Mouse (Mus musculus): ENCODE results near the gene AI597479. TPM values are rescaled to one million over a fixed set of nuclear protein-coding genes. Genes with fewer than 3 reads are reported as not detected.

The AI597479 gene
- 28.9 and 29.1 TPM in 2 replicates for polyA plus RNA-seq (2015; fragmentation: Nextera tagmentation; extraction: Ambion mirVana)

- Histone ChIP-seq H3K4me1 (ENCODE audit: control insufficient read depth, insufficient read depth, low read length) (peaks cover 4% of the 10 kb centered on the region), H3K4me3 (replicated peaks; ENCODE audit: low read length) (peak within 1 kb of the TSS; percentile 93), H3K27ac (ENCODE audit: low read length) (peak within 1 kb of the TSS; percentile 99), H3K4me2 (ENCODE audit: low read depth, low read length) (peak within 1 kb of the TSS; percentile 90), H3K36me3 (ENCODE audit: control insufficient read depth, insufficient read depth, low read length) (no peaks in the 10 kb centered on the region), H3K9me3 (replicated peaks; ENCODE audit: control insufficient read depth, low read length) (no peaks in the 10 kb centered on the region), H3K9ac (ENCODE audit: low read length) (peak within 1 kb of the TSS; percentile 93), H3K27me3 (ENCODE audit: control insufficient read depth, insufficient read depth, low read length) (no peaks in the 10 kb centered on the region)
- WGBS, result 1% methylated on average over 57 of the region's 57 CpGs
- peak; percentile 95 for ATAC-seq (ENCODE audit: insufficient read depth, low FRiP score)
Measured at GRCm38 (mm10) chr1:43098031-43098984, at the start of gene AI597479, which contains the start of gene Tgfbrap1. AI597479 (plus strand) TSS chr1:43098710. Tgfbrap1 (minus strand) TSS chr1:43098637.

- Histone ChIP-seq H3K4me2 (ENCODE audit: low read depth, low read length) (no peak overlapping the region), H3K27me3 (ENCODE audit: control insufficient read depth, insufficient read depth, low read length) (no peaks in the 10 kb centered on the region), H3K9me3 (replicated peaks; ENCODE audit: control insufficient read depth, low read length) (no peaks in the 10 kb centered on the region), H3K9ac (ENCODE audit: low read length) (no peak overlapping the region), H3K4me3 (replicated peaks; ENCODE audit: low read length) (no peak overlapping the region), H3K36me3 (ENCODE audit: control insufficient read depth, insufficient read depth, low read length) (peaks cover 6% of the 10 kb centered on the region; the same call in 1 of the 2 replicates), H3K4me1 (ENCODE audit: control insufficient read depth, insufficient read depth, low read length) (no peaks in the 10 kb centered on the region), H3K27ac (ENCODE audit: low read length) (no peak overlapping the region)
- 93% methylated on average over 5 of the region's 5 CpGs for WGBS
- ATAC-seq (ENCODE audit: insufficient read depth, low FRiP score), result 0 out of 2 replicates have a peak, but pooled peaks have one; percentile 17
Measured at GRCm38 (mm10) chr1:43051903-43052302, 46.6 kb upstream of the AI597479 start.

- H3K9me3 ChIP-seq (replicated peaks; ENCODE audit: control insufficient read depth, low read length), result no peaks in the 10 kb centered on the region
- no peak overlapping the region for H3K4me2 ChIP-seq (ENCODE audit: low read depth, low read length)
- no peak overlapping the region for H3K27ac ChIP-seq (ENCODE audit: low read length)
- H3K36me3 ChIP-seq (ENCODE audit: control insufficient read depth, insufficient read depth, low read length), result no peaks in the 10 kb centered on the region; the same call in 1 of the 2 replicates
- ATAC-seq (ENCODE audit: insufficient read depth, low FRiP score), result peak; percentile 60; the same call in 1 of the 2 replicates
- no peaks in the 10 kb centered on the region for H3K4me1 ChIP-seq (ENCODE audit: control insufficient read depth, insufficient read depth, low read length)
- H3K4me3 ChIP-seq (replicated peaks; ENCODE audit: low read length), result no peak overlapping the region
- 57% methylated on average over 9 of the region's 9 CpGs for WGBS
- no peaks in the 10 kb centered on the region for H3K27me3 ChIP-seq (ENCODE audit: control insufficient read depth, insufficient read depth, low read length)
- H3K9ac ChIP-seq (ENCODE audit: low read length), result no peak overlapping the region
Measured at GRCm38 (mm10) chr1:43065615-43066310, 32.7 kb upstream of the AI597479 start.

GRCm38 (mm10) chr1:43066573-43066972, 31.9 kb upstream of the AI597479 start:
- Histone ChIP-seq H3K4me1 (ENCODE audit: control insufficient read depth, insufficient read depth, low read length) (no peaks in the 10 kb centered on the region), H3K36me3 (ENCODE audit: control insufficient read depth, insufficient read depth, low read length) (no peaks in the 10 kb centered on the region; the same call in 1 of the 2 replicates), H3K4me3 (replicated peaks; ENCODE audit: low read length) (no peak overlapping the region), H3K27ac (ENCODE audit: low read length) (no peak overlapping the region), H3K4me2 (ENCODE audit: low read depth, low read length) (no peak overlapping the region), H3K9ac (ENCODE audit: low read length) (no peak overlapping the region), H3K27me3 (ENCODE audit: control insufficient read depth, insufficient read depth, low read length) (no peaks in the 10 kb centered on the region), H3K9me3 (replicated peaks; ENCODE audit: control insufficient read depth, low read length) (no peaks in the 10 kb centered on the region)
- 85% methylated on average over 8 of the region's 8 CpGs for WGBS
- no peak for ATAC-seq (ENCODE audit: insufficient read depth, low FRiP score)

GRCm38 (mm10) chr1:43067551-43067950, 31.0 kb upstream of the AI597479 start:
- no peak overlapping the region for H3K4me3 ChIP-seq (replicated peaks; ENCODE audit: low read length)
- ATAC-seq (ENCODE audit: insufficient read depth, low FRiP score), result no peak
- WGBS, result 69% methylated on average over 7 of the region's 7 CpGs
- H3K27me3 ChIP-seq (ENCODE audit: control insufficient read depth, insufficient read depth, low read length), result no peaks in the 10 kb centered on the region
- H3K4me2 ChIP-seq (ENCODE audit: low read depth, low read length), result no peak overlapping the region
- no peak overlapping the region for H3K9ac ChIP-seq (ENCODE audit: low read length)
- H3K36me3 ChIP-seq (ENCODE audit: control insufficient read depth, insufficient read depth, low read length), result no peaks in the 10 kb centered on the region; the same call in 1 of the 2 replicates
- H3K9me3 ChIP-seq (replicated peaks; ENCODE audit: control insufficient read depth, low read length), result no peaks in the 10 kb centered on the region
- no peaks in the 10 kb centered on the region for H3K4me1 ChIP-seq (ENCODE audit: control insufficient read depth, insufficient read depth, low read length)
- H3K27ac ChIP-seq (ENCODE audit: low read length), result no peak overlapping the region

- H3K4me3 ChIP-seq (replicated peaks; ENCODE audit: low read length), result no peak overlapping the region
- H3K9me3 ChIP-seq (replicated peaks; ENCODE audit: control insufficient read depth, low read length), result no peaks in the 10 kb centered on the region
- H3K27ac ChIP-seq (ENCODE audit: low read length), result no peak overlapping the region
- ATAC-seq (ENCODE audit: insufficient read depth, low FRiP score), result peak; percentile 75; the same call in 1 of the 2 replicates
- peaks cover 9% of the 10 kb centered on the region; the same call in 1 of the 2 replicates for H3K36me3 ChIP-seq (ENCODE audit: control insufficient read depth, insufficient read depth, low read length)
- no peaks in the 10 kb centered on the region for H3K4me1 ChIP-seq (ENCODE audit: control insufficient read depth, insufficient read depth, low read length)
- no peak overlapping the region for H3K4me2 ChIP-seq (ENCODE audit: low read depth, low read length)
- H3K27me3 ChIP-seq (ENCODE audit: control insufficient read depth, insufficient read depth, low read length), result no peaks in the 10 kb centered on the region
- 63% methylated on average over 5 of the region's 5 CpGs for WGBS
- no peak overlapping the region for H3K9ac ChIP-seq (ENCODE audit: low read length)
Measured at GRCm38 (mm10) chr1:43070726-43071125, 27.8 kb upstream of the AI597479 start.

GRCm38 (mm10) chr1:43072028-43072427, 26.5 kb upstream of the AI597479 start:
- no peak overlapping the region for H3K9ac ChIP-seq (ENCODE audit: low read length)
- WGBS, result 93% methylated on average over 8 of the region's 8 CpGs
- no peaks in the 10 kb centered on the region for H3K27me3 ChIP-seq (ENCODE audit: control insufficient read depth, insufficient read depth, low read length)
- H3K27ac ChIP-seq (ENCODE audit: low read length), result no peak overlapping the region
- no peak for ATAC-seq (ENCODE audit: insufficient read depth, low FRiP score)
- no peaks in the 10 kb centered on the region for H3K4me1 ChIP-seq (ENCODE audit: control insufficient read depth, insufficient read depth, low read length)
- no peak overlapping the region for H3K4me2 ChIP-seq (ENCODE audit: low read depth, low read length)
- H3K9me3 ChIP-seq (replicated peaks; ENCODE audit: control insufficient read depth, low read length), result no peaks in the 10 kb centered on the region
- H3K4me3 ChIP-seq (replicated peaks; ENCODE audit: low read length), result no peak overlapping the region
- peaks cover 9% of the 10 kb centered on the region; the same call in 1 of the 2 replicates for H3K36me3 ChIP-seq (ENCODE audit: control insufficient read depth, insufficient read depth, low read length)

- Histone ChIP-seq H3K27ac (ENCODE audit: low read length) (no peak overlapping the region), H3K36me3 (ENCODE audit: control insufficient read depth, insufficient read depth, low read length) (0 out of 2 replicates have a peak, but pooled peaks cover 9% of the 10 kb centered on the region), H3K4me2 (ENCODE audit: low read depth, low read length) (no peak overlapping the region), H3K4me3 (replicated peaks; ENCODE audit: low read length) (no peak overlapping the region), H3K27me3 (ENCODE audit: control insufficient read depth, insufficient read depth, low read length) (no peaks in the 10 kb centered on the region), H3K9me3 (replicated peaks; ENCODE audit: control insufficient read depth, low read length) (no peaks in the 10 kb centered on the region), H3K4me1 (ENCODE audit: control insufficient read depth, insufficient read depth, low read length) (no peaks in the 10 kb centered on the region), H3K9ac (ENCODE audit: low read length) (no peak overlapping the region)
- WGBS, result 76% methylated on average over 1 of the region's 1 CpGs
- no peak for ATAC-seq (ENCODE audit: insufficient read depth, low FRiP score)
Measured at GRCm38 (mm10) chr1:43072561-43072960, 25.9 kb upstream of the AI597479 start.
